Mouse (Mus musculus) layer of hippocampus, postnatal 36 days (tissue): ENCODE results near the gene BC049352. TPM values are rescaled to one million over a fixed set of nuclear protein-coding genes. Genes with fewer than 3 reads are reported as not detected.

ENCODE experiments used
- DNase-seq, 2 experiments: peaks; one replicate each; pipeline ENCODE4 v3.0.0; 2022
- total RNA-seq, 2 experiments: library from RNA; stranded (reverse); gene quantifications; 2 replicates each; pipeline ENCODE4 v1.2.3; 2021

Gene BC049352
- total RNA-seq, 2 experiments from 2014 or later = 0.20 to 0.62 TPM

- no peak for DNase-seq
These were observed 68.5 kb downstream of the BC049352 start for GRCm38 (mm10) chr9:45250306-45250705.

DNA sequence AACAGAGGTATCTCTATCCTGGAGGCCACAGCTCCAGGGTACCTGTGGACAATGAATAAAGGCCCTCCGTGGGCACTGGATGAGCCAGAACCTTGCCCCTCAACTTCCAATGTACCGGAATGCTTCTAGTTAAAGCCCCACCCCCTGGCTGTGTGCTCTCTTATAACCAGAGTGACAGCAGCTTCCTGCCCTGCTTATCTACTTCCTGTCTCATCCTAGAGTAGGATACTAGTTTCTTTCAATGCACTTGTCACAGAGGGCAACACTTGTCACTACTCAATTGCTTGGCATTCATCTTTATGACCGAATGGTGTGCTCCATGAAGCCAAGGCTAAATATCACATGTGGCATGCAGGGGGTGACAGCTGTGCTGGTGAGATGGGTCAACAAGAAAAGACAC is 69.5 kb downstream of the BC049352 start:
- DNase-seq = no peak

- no peak for DNase-seq
These were observed 70.2 kb downstream of the BC049352 start for GRCm38 (mm10) chr9:45251990-45252389.

GRCm38 (mm10) chr9:45252395-45252794 is 70.6 kb downstream of the BC049352 start:
- DNase-seq = no peak

DNA sequence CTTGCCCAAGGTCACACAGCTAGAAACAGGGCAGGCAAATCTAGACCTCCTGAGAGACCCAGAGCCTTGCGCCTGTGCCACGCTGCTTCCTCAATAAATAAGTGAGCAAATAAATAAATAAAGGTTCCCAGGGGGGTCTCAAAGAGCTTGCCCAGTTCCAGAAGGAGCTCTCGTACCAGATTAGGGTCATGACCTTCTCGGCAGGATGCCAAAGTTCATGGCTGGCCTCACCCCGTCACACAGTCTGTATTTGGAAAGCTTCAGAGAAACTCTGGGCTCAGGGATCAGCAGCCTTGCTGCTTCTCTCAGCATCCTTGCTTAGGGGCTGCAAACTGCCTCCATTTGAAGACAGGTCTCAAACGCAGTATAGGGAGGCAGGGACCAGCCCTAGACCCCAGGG is 72.2 kb downstream of the BC049352 start:
- DNase-seq = no peak

- no peak for DNase-seq
These were observed 72.8 kb downstream of the BC049352 start for GRCm38 (mm10) chr9:45254605-45255004.

DNA sequence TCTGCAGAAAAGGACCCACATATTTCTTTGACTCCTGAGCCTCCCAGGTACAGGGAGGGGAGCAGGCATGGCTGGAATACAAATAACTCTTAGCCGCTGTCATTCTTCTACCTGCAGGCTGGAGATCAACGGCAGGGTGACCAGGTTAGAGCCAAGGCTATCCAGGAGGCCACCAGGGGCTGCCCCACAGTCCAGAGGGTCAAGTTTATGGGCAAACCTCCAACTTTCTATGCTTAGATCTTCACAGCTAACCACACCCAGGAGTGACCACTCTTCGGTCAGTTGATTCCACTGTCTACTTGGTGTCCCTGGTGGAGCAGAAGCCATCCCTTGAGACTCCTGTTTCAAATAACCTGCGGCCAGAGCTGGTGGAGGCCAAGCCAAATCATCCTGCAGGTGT is 73.6 kb downstream of the BC049352 start:
- DNase-seq = no peak

GRCm38 (mm10) chr9:45255967-45256366 is 74.2 kb downstream of the BC049352 start:
- no peak for DNase-seq

GRCm38 (mm10) chr9:45259065-45259464 is 77.3 kb downstream of the BC049352 start:
- no peak for DNase-seq

- no peak for DNase-seq
These were observed 79.7 kb downstream of the BC049352 start for GRCm38 (mm10) chr9:45261466-45261865.

- no peak for DNase-seq
These were observed 80.1 kb downstream of the BC049352 start for GRCm38 (mm10) chr9:45261872-45262271.

- no peak for DNase-seq
These were observed 85.3 kb downstream of the BC049352 start for GRCm38 (mm10) chr9:45267099-45267498.

DNA sequence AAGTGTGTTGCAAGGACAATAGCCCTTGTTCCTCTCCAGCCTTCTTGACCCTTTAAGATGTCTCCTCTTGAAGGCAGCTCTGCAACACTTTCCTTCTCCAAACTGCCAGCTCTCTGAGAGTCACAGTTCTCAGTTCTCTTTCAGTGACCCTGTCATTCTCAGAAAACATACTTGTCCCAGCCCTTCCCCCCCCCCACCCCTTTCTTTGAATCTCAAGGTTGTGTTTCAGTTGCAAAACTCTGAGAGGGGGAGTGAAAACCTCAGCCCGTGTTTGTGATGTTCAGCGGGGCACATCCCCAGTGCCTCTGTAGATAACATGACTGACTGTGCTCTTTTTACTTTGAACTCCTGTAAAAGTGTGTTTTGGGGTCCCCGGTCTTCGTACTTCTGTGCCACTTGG is 86.3 kb downstream of the BC049352 start:
- DNase-seq = no peak

DNA sequence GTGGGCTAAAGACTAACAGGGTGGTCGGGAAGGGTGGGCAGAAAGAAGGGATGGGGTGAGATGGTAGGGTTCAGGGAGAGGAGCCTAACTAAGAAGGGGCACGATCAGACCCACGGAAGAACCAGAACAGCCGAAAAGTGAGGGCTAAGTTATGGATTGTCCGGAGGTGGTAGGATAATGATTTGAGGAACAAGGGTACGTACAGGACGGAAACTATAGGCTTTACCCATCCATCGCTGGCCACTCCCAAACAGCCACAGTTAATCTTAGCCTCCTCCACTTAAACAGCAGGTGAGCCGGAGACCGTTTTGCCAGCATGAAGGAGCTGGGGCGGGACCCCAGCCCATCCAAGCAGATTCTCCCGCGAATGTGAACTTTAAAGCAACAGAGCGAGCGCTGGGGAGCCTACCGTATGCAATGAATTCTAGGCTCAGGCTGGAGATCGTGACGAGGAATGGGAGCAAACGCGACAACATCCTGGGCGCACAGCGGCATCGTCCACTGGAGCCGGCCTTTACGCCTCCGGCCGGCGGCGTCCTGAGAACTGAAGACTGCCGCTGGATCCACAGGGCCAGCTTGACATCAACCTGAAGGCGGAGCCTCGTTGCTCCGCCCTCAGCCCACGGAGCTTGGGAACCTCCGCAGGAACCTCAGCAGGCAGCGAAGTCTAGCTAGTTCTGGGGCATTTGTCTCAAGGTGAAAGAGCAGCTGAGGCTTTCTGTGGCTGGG is 87.0 kb downstream of the BC049352 start, which contains the start of gene Il10ra:
Gene Il10ra (minus strand): TSS at position 553 of the 729 bp plus-strand sequence.
- DNase-seq = peak; percentile 18 to 20

DNA sequence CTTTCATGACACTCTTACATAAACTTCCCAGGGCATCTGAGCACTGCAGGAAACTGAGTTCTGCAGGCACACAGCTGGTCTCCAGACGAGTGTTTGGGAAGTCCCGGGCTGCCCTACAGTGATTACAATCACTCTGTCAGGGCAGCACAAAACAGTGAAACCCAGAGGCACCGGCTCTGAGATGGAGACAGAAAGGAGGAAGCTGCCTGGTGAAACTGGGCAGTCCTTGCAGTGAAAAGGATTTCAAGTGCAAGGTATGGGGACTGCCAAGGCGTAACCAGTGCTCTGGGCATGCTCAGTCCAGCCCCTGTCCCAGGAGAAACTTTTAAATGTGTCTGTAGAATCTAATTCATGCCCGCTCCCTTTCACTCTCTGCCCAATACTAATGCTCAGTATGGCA is 90.4 kb downstream of the BC049352 start:
- DNase-seq = no peak

GRCm38 (mm10) chr9:45274218-45274617 is 92.4 kb downstream of the BC049352 start:
- no peak for DNase-seq

DNA sequence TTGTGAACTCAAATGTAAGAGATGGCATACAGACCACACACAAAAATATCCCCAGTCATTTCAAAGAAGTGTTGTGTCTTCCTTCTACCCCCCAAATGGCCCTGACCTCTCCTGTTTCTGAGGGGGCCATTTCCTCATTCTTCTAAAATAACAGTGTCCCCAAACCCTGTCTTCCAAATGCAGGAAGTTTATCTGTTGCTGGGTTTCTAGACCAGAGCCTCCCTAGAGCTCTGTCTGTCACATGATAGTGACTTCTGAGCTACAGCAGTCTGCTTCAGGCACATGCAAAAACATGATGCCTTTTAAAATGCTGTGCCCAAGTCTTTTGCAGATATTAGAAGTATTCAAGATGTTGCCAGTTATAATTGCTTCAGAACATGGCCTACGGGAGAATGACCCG is 92.8 kb downstream of the BC049352 start:
- DNase-seq = no peak

GRCm38 (mm10) chr9:45280059-45280458 is 98.3 kb downstream of the BC049352 start:
- DNase-seq = no peak

DNA sequence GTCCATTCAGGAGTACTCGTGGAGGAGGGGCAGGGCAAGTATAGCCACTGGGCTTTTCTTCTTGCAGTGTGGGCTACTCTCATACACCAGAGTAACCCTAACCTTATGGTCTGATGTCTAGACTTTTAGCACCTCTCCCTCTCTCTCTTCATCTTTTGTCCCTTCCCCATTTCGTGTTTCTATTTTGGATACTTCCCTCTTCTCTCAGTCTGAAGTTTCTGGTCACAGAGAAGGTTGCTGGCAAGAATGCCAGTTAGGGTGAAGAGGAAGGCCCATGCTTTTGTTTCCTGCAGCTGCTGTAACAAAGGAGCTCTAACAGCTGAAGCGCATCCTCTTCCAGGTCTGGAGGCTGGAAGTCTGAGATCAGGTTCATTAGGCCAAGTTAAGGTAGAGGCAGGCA is 99.1 kb downstream of the BC049352 start:
- no peak for DNase-seq

DNA sequence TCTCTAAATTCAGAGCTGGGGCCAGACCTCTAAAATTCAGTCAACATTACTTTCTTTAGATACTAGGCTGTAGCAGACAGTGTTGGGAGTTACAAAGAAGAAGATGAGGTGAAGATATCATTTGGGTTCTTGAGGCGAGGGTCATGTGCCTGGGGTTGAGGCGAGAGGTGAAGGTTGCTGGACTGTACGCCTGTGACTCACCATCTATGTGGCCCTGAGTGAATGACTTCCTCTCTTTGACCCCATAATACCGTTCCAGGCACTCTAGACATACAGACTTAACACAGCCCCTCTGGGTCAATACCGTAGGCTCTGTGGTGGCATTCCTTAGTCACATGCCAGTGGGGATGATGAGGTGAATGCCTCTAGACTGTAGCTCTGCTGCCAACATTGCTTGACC is 100.7 kb downstream of the BC049352 start:
- no peak for DNase-seq

GRCm38 (mm10) chr9:45291481-45292168 is 109.8 kb downstream of the BC049352 start:
- DNase-seq = no peak

- DNase-seq = no peak
These were observed 112.6 kb downstream of the BC049352 start for GRCm38 (mm10) chr9:45294210-45295011.
